Mouse (Mus musculus) R1 (cell line): Measurements from ENCODE around the gene Strada.
"Not testable (repeated sequence)": the region's sequence is repeated elsewhere in the genome, so short reads cannot be mapped to it uniquely, and the experiment has no call there.

ENCODE experiments used
- DNase-seq: peaks from one replicate; pipeline ENCODE4 v3.0.0-alpha.2; 2018; ENCODE audit warnings: low read depth, low spot score

Strada gene

GRCm38 (mm10) chr11:106157154-106157553 is 44.8 kb downstream of the Strada start:
- no peak for DNase-seq

DNA sequence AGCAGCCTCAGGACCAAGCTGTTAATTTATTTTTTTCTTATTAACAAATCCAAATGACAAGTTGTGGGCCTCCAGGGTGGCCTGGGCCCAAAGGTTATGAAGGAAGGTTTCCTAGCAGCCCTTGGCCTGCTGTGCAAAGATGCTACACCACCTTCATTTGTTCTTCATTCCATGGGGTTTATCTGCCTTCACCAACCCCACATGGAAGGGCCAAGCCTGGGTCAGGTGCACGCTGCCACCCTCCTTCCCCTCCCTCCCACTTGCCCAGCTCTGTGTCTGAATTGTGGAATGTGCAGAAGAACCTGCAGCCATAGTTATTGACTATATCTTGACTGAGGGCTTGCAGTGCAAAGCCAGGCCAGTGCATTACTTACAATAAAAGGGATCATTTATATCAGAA is 45.7 kb downstream of the Strada start:
- no peak for DNase-seq

DNA sequence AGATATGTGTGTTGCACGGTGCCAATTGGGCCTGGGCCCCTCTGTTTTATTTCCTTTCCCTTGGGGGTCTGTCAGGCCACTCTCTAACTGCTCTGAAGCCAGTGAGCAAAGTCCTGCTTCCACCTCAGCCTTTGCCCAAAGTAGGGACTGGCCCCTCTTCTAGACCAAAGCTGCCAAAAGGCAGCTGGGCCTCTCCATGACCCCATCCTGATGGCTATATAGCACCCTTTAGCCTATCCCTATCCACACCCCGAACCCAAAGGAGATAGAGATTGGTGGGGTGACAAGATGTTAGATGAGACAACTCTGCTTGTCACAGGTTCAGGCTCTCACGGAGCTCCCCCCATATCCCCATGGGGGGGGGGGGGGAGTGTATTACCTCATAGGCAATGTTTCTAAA is 46.2 kb downstream of the Strada start:
- no peak for DNase-seq

DNA sequence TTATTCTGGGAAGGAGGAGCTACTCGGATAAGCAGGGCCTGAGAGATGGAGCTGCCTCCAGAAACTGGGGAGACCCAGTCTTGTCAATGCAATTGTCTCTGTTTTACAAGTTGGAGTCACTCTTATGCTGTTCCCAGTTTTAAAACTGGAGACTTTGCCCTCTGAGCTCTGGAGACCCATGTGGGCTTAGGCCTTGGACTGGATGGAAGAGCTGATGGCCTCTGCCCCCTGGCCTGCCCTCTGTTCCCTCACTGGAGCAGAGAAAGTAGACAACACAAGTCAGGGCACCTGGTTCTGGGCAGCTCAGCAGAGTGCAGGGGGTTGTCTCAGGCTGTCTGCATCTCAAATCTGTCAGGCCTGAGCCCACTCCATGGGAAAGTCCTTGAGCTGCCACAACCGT is 47.2 kb downstream of the Strada start:
- DNase-seq: no peak

DNA sequence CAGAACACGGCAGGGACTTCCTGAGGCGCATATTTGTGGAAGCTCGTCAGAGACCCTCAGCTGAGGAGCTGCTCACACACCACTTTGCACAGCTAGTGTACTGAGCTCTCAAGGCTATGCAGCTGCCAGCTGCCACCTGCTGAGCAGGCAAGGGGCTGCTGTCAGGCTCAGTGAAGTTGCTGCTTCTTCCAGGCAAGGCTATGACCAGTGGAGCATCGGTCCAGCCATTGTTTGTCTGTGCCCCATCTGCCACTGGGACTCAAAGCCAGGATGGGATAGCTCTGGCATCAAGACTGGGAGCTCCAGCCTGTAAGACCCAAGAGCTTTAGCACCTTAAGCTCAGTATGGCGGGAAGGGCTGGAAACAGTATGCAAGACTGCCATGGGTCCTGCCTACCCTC is 47.9 kb downstream of the Strada start:
- DNase-seq: no peak

DNA sequence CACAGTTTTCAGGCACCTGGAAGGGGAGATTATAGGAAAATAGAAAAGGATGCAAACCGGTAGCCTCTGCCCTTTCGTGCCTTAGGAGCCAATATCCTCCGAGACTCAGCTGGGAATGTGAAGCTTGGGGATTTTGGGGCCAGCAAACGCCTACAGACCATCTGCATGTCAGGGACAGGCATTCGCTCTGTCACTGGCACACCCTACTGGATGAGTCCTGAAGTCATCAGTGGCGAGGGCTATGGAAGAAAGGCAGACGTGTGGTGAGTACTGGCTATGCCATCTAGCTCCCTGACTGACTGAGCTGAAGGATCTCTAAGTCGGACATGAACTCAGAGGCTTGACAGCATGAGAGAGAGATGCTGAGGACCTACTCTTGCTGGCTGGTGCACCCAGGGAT is 49.8 kb downstream of the Strada start:
- DNase-seq: no peak

DNA sequence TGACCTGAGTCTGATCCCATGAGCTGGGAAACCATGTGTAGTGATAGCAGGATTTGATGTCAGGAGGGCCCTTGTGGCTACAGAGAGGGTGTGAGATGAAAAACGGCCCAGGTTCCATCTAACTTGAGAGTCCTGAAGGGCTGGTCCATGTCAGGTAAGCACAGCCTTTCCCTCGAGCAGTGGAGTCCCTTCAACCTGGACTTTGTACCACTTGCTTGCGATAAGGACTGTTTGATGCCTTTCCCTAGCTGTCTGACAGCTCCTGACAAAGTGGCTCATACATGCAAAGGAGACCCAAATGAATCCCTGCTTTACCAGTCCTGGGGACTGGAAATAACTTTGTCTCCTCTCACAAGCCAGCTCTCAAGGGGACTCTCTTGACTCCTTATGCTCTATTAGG is 50.7 kb downstream of the Strada start:
- no peak for DNase-seq

DNA sequence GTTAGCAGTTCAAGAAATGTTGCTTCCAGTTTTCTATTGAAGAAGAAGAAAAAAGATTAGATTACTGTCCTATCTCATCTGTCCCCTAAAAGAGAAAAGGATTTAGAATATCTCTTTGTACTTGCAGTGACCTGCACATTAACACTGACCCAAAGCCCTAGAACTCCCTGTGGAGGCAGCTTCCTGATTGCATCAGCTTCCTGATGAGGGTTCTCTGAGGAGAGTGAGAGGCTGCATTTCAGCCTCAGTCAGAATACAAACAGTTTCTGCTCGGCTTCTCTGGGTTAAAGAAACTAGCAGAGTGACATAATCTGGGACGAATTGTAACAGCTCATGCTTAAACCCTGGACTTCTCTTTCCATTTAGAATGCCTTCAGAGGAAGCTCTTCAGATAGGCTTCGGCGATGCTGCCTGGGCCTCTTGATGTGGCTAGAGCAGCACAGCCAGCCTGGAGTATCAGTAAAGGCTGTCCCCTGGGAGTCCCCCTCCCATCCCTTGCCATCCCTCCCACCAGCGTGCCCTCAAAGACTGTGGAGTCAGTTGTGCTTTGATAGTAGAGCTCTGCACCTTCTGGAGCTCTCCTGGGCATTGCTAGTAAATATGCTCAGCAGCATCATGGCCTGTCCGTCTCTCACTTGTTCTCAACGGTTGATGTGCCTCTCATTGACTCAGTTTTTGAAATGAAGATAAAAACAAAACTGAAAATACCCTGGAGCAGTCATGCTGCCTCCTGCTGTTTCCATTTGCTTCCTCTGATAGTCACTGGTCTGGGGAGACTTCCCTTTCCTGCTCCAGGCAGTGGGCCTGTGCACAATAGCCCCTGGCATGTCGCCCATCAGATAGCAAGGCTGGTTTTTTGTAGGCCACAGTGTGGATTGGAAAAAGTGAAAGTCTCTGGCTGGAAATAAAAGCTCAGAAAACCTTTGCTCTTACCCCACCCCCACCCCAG is 67.1 kb downstream of the Strada start:
- peak; percentile 59 for DNase-seq

DNA sequence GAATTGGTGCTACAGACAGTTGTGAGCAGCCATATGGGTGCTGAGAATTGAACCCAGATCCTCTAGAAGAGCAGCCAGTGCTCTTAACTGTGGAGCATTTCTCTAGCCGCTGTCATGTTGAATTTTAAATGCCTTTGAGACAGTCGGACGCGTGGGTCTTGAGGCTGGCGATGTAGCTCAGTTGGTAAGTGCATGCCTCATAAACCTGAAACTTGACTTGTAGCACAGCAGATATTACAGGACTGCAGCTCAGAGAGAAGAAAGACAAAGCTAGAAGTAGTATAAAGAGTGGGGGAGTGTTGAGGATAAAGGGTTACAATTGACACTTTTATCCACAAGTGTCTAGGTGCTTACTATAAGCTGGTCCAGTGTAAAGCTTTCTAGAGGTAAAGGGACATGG is 69.5 kb downstream of the Strada start:
- no peak for DNase-seq

GRCm38 (mm10) chr11:106129477-106129876 is 72.5 kb downstream of the Strada start:
- DNase-seq: no peak

DNA sequence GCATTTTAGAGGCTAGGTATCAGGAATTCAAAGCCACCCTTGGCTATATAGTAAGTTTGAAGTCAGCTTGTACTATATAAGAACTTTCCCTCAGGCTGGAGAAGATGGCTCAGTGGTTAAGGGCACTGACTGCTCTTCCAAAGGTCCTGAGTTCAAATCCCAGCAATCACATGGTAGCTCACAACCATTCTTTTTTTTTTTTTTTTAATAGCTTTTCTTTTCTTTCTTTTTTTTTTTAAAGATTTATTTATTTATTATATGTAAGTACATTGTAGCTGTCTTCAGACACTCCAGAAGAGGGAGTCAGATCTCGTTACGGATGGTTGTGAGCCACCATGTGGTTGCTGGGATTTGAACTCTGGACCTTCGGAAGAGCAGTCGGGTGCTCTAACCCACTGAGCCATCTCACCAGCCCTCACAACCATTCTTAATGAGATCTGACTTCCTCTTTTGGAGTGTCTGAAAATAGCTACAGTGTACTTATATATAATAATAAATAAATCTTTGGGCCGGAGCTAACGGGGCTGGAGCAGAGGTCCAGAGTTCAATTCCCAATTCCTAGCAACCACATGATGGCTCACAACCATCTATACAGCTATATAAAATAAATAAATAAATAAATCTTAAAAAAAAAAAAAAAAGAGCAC is 75.1 kb downstream of the Strada start:
- DNase-seq: not testable (repeated sequence)

DNA sequence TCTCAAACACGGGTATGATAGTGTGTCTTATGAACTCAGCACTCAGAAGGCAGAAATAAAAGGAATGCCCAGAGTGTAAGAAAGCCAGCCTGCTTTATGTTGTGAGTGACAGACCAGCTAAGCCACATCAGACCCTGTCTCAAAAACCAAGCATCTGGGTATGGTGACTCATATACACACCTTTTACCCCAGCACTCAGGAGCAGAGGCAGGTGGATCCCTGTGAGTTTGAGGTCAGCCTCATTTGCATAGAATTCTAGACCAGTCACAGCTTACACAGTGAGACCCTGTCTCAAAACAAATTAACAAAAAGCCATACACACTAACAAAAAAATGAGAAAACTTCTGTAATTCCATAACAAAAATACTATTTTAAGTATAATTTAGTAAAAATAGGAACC is 76.1 kb downstream of the Strada start:
- DNase-seq: no peak

DNA sequence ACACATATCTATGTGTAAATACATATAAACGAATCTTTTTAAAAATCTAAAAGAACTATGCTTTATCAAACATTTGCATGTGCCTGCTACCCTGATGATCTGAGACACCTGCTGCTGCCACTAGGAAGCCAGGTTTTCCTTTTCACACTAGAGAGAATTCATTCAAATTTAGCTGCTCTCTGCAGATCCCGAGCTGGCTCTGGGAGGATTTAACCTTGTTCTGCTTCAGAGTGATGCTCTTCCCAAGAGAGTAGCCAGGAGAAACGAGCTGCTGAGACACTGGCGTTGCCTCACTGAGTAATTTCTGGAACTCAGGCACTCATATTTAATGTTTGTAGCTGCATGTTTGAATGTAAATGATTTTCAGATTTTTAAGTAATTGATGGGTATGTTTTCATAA is 77.2 kb downstream of the Strada start:
- no peak for DNase-seq

DNA sequence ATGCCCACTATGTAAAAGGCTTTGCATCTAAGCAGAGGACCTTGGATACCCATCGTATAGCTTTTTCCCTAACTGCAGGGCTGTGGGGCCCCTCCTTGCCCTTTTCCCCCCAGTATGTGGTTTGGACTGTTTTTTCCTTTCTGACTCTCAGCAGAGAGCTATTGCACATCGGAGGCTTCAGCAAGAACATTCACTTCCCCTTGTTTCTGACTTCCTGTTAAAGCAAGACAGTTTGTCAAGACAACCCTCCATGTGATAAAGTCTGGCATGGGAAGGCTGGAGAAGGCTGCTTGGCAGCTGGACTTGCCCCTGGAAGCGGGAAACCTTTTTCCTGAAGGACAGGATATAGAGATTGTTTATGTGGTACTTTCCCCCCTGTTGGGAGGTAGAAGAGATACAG is 79.2 kb downstream of the Strada start:
- DNase-seq: no peak

DNA sequence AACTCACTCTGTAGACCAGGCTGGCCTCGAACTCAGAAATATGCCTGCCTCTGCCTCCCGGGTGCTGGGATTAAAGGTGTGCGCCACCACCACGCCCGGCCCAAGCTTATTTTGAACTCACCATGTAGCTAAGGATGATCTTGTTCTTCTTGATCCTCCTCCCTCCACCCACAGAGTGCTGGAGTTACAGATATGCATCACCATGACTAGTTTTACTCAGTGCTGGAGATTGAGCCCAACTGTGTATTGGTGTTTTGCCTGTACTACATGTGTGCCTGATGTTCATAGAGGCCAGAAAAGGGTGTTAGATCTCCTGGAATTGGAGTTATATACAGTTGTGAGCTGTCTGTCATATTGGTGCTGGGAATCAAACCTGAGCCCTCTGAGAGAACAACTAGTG is 79.7 kb downstream of the Strada start:
- no peak for DNase-seq
